Mouse (Mus musculus): Measurements from ENCODE around the gene Ndufa8.

Gene Ndufa8

GRCm38 (mm10) chr2:36040872-36041271 is 8.3 kb downstream of the Ndufa8 start:
- DNase-seq (ENCODE audit: low spot score) = no peak

- no peak for DNase-seq (ENCODE audit: low spot score)
Measured at GRCm38 (mm10) chr2:36039297-36039985, 9.8 kb downstream of the Ndufa8 start.

- DNase-seq (ENCODE audit: low spot score) = no peak
Measured at GRCm38 (mm10) chr2:36035413-36036081, 13.7 kb downstream of the Ndufa8 start.

GRCm38 (mm10) chr2:36034898-36035297 is 14.3 kb downstream of the Ndufa8 start:
- DNase-seq (ENCODE audit: low spot score) = no peak

GRCm38 (mm10) chr2:36033966-36034365 is 15.2 kb downstream of the Ndufa8 start:
- DNase-seq (ENCODE audit: low spot score) = no peak

- DNase-seq (ENCODE audit: low spot score) = no peak
Measured at GRCm38 (mm10) chr2:36032884-36033283, 16.3 kb downstream of the Ndufa8 start.

- DNase-seq (ENCODE audit: low spot score) = no peak
Measured at GRCm38 (mm10) chr2:36023291-36023690, 25.9 kb downstream of the Ndufa8 start.

- DNase-seq (ENCODE audit: low spot score) = peak; percentile 94
Measured at GRCm38 (mm10) chr2:36021385-36022159, 27.6 kb downstream of the Ndufa8 start.

- no peak for DNase-seq (ENCODE audit: low spot score)
Measured at GRCm38 (mm10) chr2:36013010-36013409, 36.2 kb downstream of the Ndufa8 start.

- DNase-seq (ENCODE audit: low spot score) = no peak
Measured at GRCm38 (mm10) chr2:36011331-36011825, 37.8 kb downstream of the Ndufa8 start.

GRCm38 (mm10) chr2:36010579-36010978 is 38.6 kb downstream of the Ndufa8 start:
- no peak for DNase-seq (ENCODE audit: low spot score)

GRCm38 (mm10) chr2:36009386-36009785 is 39.8 kb downstream of the Ndufa8 start:
- peak; percentile 86 for DNase-seq (ENCODE audit: low spot score)

GRCm38 (mm10) chr2:36008071-36008470 is 41.1 kb downstream of the Ndufa8 start:
- peak; percentile 74 for DNase-seq (ENCODE audit: low spot score)

GRCm38 (mm10) chr2:36002188-36002587 is 47.0 kb downstream of the Ndufa8 start:
- DNase-seq (ENCODE audit: low spot score) = no peak

GRCm38 (mm10) chr2:36000390-36000789 is 48.8 kb downstream of the Ndufa8 start:
- no peak for DNase-seq (ENCODE audit: low spot score)

- DNase-seq (ENCODE audit: low spot score) = no peak
Measured at GRCm38 (mm10) chr2:35999212-35999611, 50.0 kb downstream of the Ndufa8 start.

GRCm38 (mm10) chr2:35998416-35998815 is 50.8 kb downstream of the Ndufa8 start:
- DNase-seq (ENCODE audit: low spot score) = no peak

GRCm38 (mm10) chr2:35996753-35997152 is 52.5 kb downstream of the Ndufa8 start:
- no peak for DNase-seq (ENCODE audit: low spot score)

GRCm38 (mm10) chr2:35994303-35994702 is 54.9 kb downstream of the Ndufa8 start:
- no peak for DNase-seq (ENCODE audit: low spot score)

GRCm38 (mm10) chr2:35993481-35993880 is 55.7 kb downstream of the Ndufa8 start:
- no peak for DNase-seq (ENCODE audit: low spot score)

GRCm38 (mm10) chr2:35992259-35992658 is 56.9 kb downstream of the Ndufa8 start:
- no peak for DNase-seq (ENCODE audit: low spot score)

Measured in testis, postnatal 10 days (tissue).